Mouse (Mus musculus) CH12.LX (cell line): ENCODE measurements around the gene Cyb5b. TPM values are rescaled to one million over a fixed set of nuclear protein-coding genes. Genes with fewer than 3 reads are reported as not detected.

Source experiments
- DNase-seq: peaks from one replicate; pipeline ENCODE4 v3.0.0-alpha.2; 2013; ENCODE audit errors: extremely low read depth
- H3K27ac ChIP-seq: 2 replicates; pipeline ENCODE4 v1.5.1; 2012; ENCODE audit warnings: low read depth, mild to moderate bottlenecking, control low read depth, moderate library complexity; ENCODE audit not compliant: insufficient read depth
- H3K27me3 ChIP-seq: replicated peaks from 2 replicates; pipeline ENCODE3; 2012; ENCODE audit warnings: inconsistent platforms
- H3K36me3 ChIP-seq, 2 experiments: replicated peaks in 1 of 2; 2 replicates each; pipeline versions ENCODE3 to v1.6.1; 2012; ENCODE audit warnings: inconsistent platforms in 1 of 2, low read length in 1 of 2, mild to moderate bottlenecking in 1 of 2, mixed read lengths in 1 of 2, moderate library complexity in 1 of 2; ENCODE audit not compliant: control insufficient read depth in 1 of 2, insufficient read depth in 1 of 2
- H3K4me1 ChIP-seq, 2 experiments: 2 replicates each; pipeline ENCODE4 v1.6.1; 2012; ENCODE audit warnings: inconsistent platforms in 1 of 2, moderate library complexity in 1 of 2; ENCODE audit not compliant: insufficient read depth in 2 of 2, control insufficient read depth in 1 of 2
- H3K4me2 ChIP-seq: 2 replicates; pipeline ENCODE4 v1.6.1; 2012; ENCODE audit warnings: low read depth, mild to moderate bottlenecking, control low read depth; ENCODE audit not compliant: poor library complexity, insufficient read depth, severe bottlenecking
- H3K4me3 ChIP-seq, 3 experiments: fragments of 150-350 bp in 1 of 3; sonication (generic) in 1 of 3; replicated peaks in 1 of 3; 2 replicates each; pipeline versions ENCODE3 to v1.5.1; 2011 to 2012; ENCODE audit warnings: low read depth in 2 of 3, low read length in 2 of 3, mild to moderate bottlenecking in 2 of 3, moderate library complexity in 2 of 3, control low read depth in 1 of 3, improper control_type of control experiment in 1 of 3, inconsistent platforms in 1 of 3, mixed read lengths in 1 of 3; ENCODE audit not compliant: poor library complexity in 1 of 3
- H3K79me2 ChIP-seq: replicated peaks from 2 replicates; pipeline ENCODE4 v1.6.1; 2012; ENCODE audit warnings: mild to moderate bottlenecking, moderate library complexity; ENCODE audit not compliant: control insufficient read depth, poor library complexity, insufficient read depth, severe bottlenecking; ENCODE audit errors: extremely low read depth
- H3K9ac ChIP-seq: 2 replicates; pipeline ENCODE4 v1.6.1; 2012; ENCODE audit warnings: low read depth, mild to moderate bottlenecking, control low read depth, moderate library complexity; ENCODE audit not compliant: insufficient read depth
- H3K9me3 ChIP-seq: replicated peaks from 2 replicates; pipeline ENCODE3; 2012; ENCODE audit warnings: low read length, inconsistent platforms, mixed read lengths
- CHD1 ChIP-seq: IDR thresholded peaks from 2 replicates; pipeline ENCODE4 v1.6.1; 2012; ENCODE audit warnings: low read depth, low read length, improper control_type of control experiment, inconsistent platforms
- CTCF ChIP-seq, 2 experiments: IDR thresholded peaks in 1 of 2; conservative IDR thresholded peaks in 1 of 2; 2 replicates each; pipeline ENCODE4 v1.5.1; 2011 to 2012; ENCODE audit warnings: low read depth in 2 of 2, low read length in 2 of 2, improper control_type of control experiment in 1 of 2, inconsistent platforms in 1 of 2, mild to moderate bottlenecking in 1 of 2, moderate library complexity in 1 of 2
- E2F4 ChIP-seq: IDR thresholded peaks from 2 replicates; pipeline ENCODE4 v1.6.1; 2011; ENCODE audit warnings: low read depth, low read length, improper control_type of control experiment; ENCODE audit not compliant: insufficient replicate concordance
- ETS1 ChIP-seq: conservative IDR thresholded peaks from 2 replicates; pipeline ENCODE4 v1.6.1; 2012; ENCODE audit warnings: low read depth, mild to moderate bottlenecking, inconsistent platforms, low read length, improper control_type of control experiment, moderate library complexity
- HCFC1 ChIP-seq: IDR thresholded peaks from 2 replicates; pipeline ENCODE4 v1.6.1; 2012; ENCODE audit warnings: low read depth, mild to moderate bottlenecking, inconsistent platforms, low read length, improper control_type of control experiment
- IRF4 ChIP-seq: IDR thresholded peaks from 2 replicates; pipeline ENCODE4 v1.6.1; 2014; ENCODE audit warnings: low read depth, mild to moderate bottlenecking, inconsistent platforms, low read length, improper control_type of control experiment
- JUN ChIP-seq: IDR thresholded peaks from 2 replicates; pipeline ENCODE4 v1.6.1; 2011; ENCODE audit warnings: low read depth, mild to moderate bottlenecking, low read length, improper control_type of control experiment, moderate library complexity; ENCODE audit not compliant: insufficient read depth
- JUND ChIP-seq: conservative IDR thresholded peaks from 2 replicates; pipeline ENCODE4 v1.6.1; 2011; ENCODE audit warnings: low read depth, low read length, improper control_type of control experiment
- MAFK ChIP-seq: IDR thresholded peaks from 2 replicates; pipeline ENCODE4 v1.6.1; 2011; ENCODE audit warnings: low read length, improper control_type of control experiment; ENCODE audit not compliant: insufficient replicate concordance
- MAX ChIP-seq: IDR thresholded peaks from 2 replicates; pipeline ENCODE4 v1.6.1; 2011; ENCODE audit warnings: low read length, improper control_type of control experiment
- NELFE ChIP-seq: IDR thresholded peaks from 2 replicates; pipeline ENCODE4 v1.6.1; 2011; ENCODE audit warnings: low read depth, low read length, improper control_type of control experiment
- NRF1 ChIP-seq: IDR thresholded peaks from 2 replicates; pipeline ENCODE4 v1.6.1; 2014; ENCODE audit warnings: low read depth, mild to moderate bottlenecking, inconsistent platforms, low read length, improper control_type of control experiment, moderate library complexity
- PAX5 ChIP-seq: IDR thresholded peaks from 2 replicates; pipeline ENCODE4 v1.6.1; 2012; ENCODE audit warnings: low read length, inconsistent platforms, mixed read lengths
- POLR2AphosphoS2 ChIP-seq: IDR thresholded peaks from 2 replicates; pipeline ENCODE4 v1.6.1; 2011; ENCODE audit warnings: low read depth, low read length, improper control_type of control experiment
- RAD21 ChIP-seq: IDR thresholded peaks from 2 replicates; pipeline ENCODE4 v1.6.1; 2011; ENCODE audit warnings: low read depth, mild to moderate bottlenecking, low read length, improper control_type of control experiment, moderate library complexity
- RCOR1 ChIP-seq: conservative IDR thresholded peaks from 2 replicates; pipeline ENCODE4 v1.6.1; 2012; ENCODE audit warnings: low read depth, mild to moderate bottlenecking, inconsistent platforms, low read length, improper control_type of control experiment
- SIN3A ChIP-seq: IDR thresholded peaks from 2 replicates; pipeline ENCODE4 v1.6.1; 2012; ENCODE audit warnings: low read length, improper control_type of control experiment, inconsistent platforms
- UBTF ChIP-seq: IDR thresholded peaks from 2 replicates; pipeline ENCODE4 v1.6.1; 2012; ENCODE audit warnings: low read depth, mild to moderate bottlenecking, inconsistent platforms, low read length, improper control_type of control experiment, moderate library complexity
- USF1 ChIP-seq: IDR thresholded peaks from 2 replicates; pipeline ENCODE4 v1.6.1; 2014; ENCODE audit warnings: low read depth, mild to moderate bottlenecking, inconsistent platforms, low read length, improper control_type of control experiment
- ZC3H11A ChIP-seq: IDR thresholded peaks from 2 replicates; pipeline ENCODE4 v1.6.1; 2012; ENCODE audit warnings: low read depth, mild to moderate bottlenecking, inconsistent platforms, low read length, improper control_type of control experiment
- ZKSCAN1 ChIP-seq: IDR thresholded peaks from 2 replicates; pipeline ENCODE4 v1.6.1; 2012; ENCODE audit warnings: low read depth, inconsistent platforms, low read length, improper control_type of control experiment, borderline replicate concordance
- ZMIZ1 ChIP-seq: IDR thresholded peaks from 2 replicates; pipeline ENCODE4 v1.6.1; 2012; ENCODE audit warnings: low read depth, mild to moderate bottlenecking, inconsistent platforms, low read length, improper control_type of control experiment
- ZNF384 ChIP-seq: IDR thresholded peaks from 2 replicates; pipeline ENCODE4 v1.6.1; 2012; ENCODE audit warnings: low read depth, low read length, improper control_type of control experiment, inconsistent platforms
- dilution Hi-C: fragments of 300-500 bp; cut with MboI; formaldehyde crosslinking; loops from 2 replicates; pipeline ENCODE4 v1.14.3; 2020; ENCODE audit warnings: low sequenced_read_pairs; ENCODE audit not compliant: extremely low pct_unique_long_range_greater_than_20kb, extremely low pct_ligation_motif_present
- in situ Hi-C: fragments of 300-500 bp; cut with MboI; formaldehyde crosslinking; loops from 3 replicates; pipeline ENCODE4 v1.14.3; 2019; ENCODE audit warnings: low sequenced_read_pairs, low pct_ligation_motif_present, low pct_unique_long_range_greater_than_20kb, mixed read lengths
- polyA plus RNA-seq: library from polyadenylated mRNA; unstranded; fragments of >175 nt; gene quantifications from 2 replicates; pipeline ENCODE4 v1.2.1, GENCODE M21; 2012; ENCODE audit warnings: low read depth; ENCODE audit not compliant: insufficient read length
- total RNA-seq, 2 experiments: library from RNA; depleted of rRNA; stranded (reverse); fragments of 300-350 nt in 1 of 2; fragments of >200 nt in 1 of 2; gene quantifications; 2 replicates each; pipeline ENCODE4 v1.2.3; 2012 to 2014

Cyb5b gene
- total and polyA plus RNA-seq, 3 experiments, result 74.0 to 156 (median 108) TPM

DNA sequence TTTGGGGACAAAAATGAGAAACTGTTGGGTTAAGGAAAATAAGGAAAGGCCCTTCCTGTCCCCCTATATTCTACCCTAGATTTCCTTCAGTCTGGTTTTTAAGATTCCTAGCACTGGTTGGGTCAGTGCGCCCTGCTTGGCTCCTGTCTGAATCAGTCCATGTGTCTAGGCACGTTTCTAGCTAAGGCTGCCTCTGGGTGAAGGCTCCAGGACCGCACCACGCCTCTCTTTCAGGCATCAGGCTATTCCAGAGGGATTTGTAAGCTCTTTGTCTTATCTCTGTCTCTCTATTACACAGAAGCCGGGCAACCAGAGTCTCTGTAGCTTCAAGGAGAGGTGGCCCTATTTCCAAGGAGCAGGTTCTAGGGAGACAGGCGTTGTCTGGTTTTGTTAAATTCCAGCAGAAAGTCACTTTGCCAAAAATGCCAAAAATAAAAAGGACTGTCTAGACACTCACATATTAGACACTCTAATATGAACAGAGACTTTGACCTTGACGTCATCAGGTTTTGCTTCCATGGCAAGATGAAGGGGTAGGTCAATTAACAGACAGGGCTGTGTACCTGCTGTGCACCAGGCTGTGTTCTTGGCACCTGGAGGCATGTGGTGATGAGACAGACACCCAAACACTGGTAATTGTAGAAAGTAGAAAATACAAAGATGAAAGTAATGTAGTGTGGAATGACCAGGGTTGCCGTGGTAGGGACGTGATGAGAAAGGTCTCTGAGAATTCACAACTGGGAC is 56.5 kb downstream of the Cyb5b start:
- Histone ChIP-seq H3K36me3 (no peaks in the 10 kb centered on the region), H3K27me3 (no peaks in the 10 kb centered on the region), H3K4me1 (no peaks in the 10 kb centered on the region; a peak in 1 of 4 replicates), H3K9ac (no peak overlapping the region), H3K4me2 (no peak overlapping the region), H3K9me3 (no peaks in the 10 kb centered on the region), H3K79me2 (no peaks in the 10 kb centered on the region), H3K4me3 (no peak overlapping the region), H3K27ac (no peak overlapping the region)
- dilution Hi-C loops, result no loop called here
- DNase-seq, result no peak
- TF ChIP-seq USF1 (no peak), POLR2AphosphoS2 (no peak), MAX (no peak), E2F4 (no peak), CTCF (conservative IDR thresholded peaks at IDR 0.05 in 1 of 2, IDR thresholded peaks at IDR 0.05 in 1 of 2; ENCODE audit: low read depth in 2 of 2, low read length in 2 of 2) (no peak), CHD1 (no peak), MAFK (no peak), IRF4 (no peak), ZC3H11A (no peak), ZKSCAN1 (no peak), ZMIZ1 (no peak)
- in situ Hi-C loops, result no loop called here

DNA sequence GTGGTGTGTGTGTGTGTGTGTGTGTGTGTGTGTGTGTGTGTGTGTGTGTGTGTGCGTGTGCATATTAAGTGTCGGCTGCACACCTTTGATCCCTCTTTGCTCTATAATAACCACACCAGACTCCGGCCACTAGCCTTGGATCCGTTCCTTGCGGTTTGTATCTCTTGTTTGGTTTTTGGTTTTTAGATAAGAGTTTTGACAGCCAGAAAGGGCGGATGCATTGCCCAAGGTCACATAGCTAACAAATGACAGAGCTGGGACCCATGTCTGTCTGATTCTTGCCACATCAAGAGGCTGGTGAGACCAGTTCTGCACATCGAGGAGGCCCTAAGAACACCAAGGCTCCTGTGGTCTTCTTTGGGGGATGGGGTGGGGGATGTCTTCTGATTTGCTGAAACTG is 58.7 kb downstream of the Cyb5b start:
- no peak for DNase-seq
- no peaks in the 10 kb centered on the region for H3K9me3 ChIP-seq
- TF ChIP-seq NELFE (no peak), IRF4 (no peak), ZC3H11A (no peak), RCOR1 (no peak), JUN (no peak), JUND (no peak), SIN3A (no peak), ETS1 (no peak), UBTF (no peak), E2F4 (no peak), HCFC1 (no peak), PAX5 (no peak), MAX (no peak), RAD21 (no peak), NRF1 (no peak), CTCF (conservative IDR thresholded peaks at IDR 0.05 in 1 of 2, IDR thresholded peaks at IDR 0.05 in 1 of 2; ENCODE audit: low read depth in 2 of 2, low read length in 2 of 2) (no peak), ZMIZ1 (no peak), MAFK (no peak), ZNF384 (no peak)

More for the DNA sequence above, 58.7 kb downstream of the Cyb5b start:
- no peaks in the 10 kb centered on the region for H3K27me3 ChIP-seq
- no peaks in the 10 kb centered on the region for H3K36me3 ChIP-seq
- in situ Hi-C loops (no loop called here), dilution Hi-C loops (no loop called here)
- H3K4me2 ChIP-seq, result no peak overlapping the region
- no peak overlapping the region for H3K4me3 ChIP-seq
- H3K9ac ChIP-seq, result no peak overlapping the region
- H3K27ac ChIP-seq, result no peak overlapping the region
- H3K4me1 ChIP-seq, result peaks cover 0 to 8% of the 10 kb centered on the region in 2 experiments; a peak in 1 of 4 replicates
- H3K79me2 ChIP-seq, result no peaks in the 10 kb centered on the region
